Mouse (Mus musculus) ovary, postnatal 14 days (tissue): Measurements from ENCODE around the gene Scgb1b20.
"Not testable (repeated sequence)": the region's sequence is repeated elsewhere in the genome, so short reads cannot be mapped to it uniquely, and the experiment has no call there.

Experiments used
- DNase-seq: peaks from one replicate; pipeline ENCODE4 v3.0.0; 2022; ENCODE audit warnings: low spot score

Scgb1b20 gene

DNA sequence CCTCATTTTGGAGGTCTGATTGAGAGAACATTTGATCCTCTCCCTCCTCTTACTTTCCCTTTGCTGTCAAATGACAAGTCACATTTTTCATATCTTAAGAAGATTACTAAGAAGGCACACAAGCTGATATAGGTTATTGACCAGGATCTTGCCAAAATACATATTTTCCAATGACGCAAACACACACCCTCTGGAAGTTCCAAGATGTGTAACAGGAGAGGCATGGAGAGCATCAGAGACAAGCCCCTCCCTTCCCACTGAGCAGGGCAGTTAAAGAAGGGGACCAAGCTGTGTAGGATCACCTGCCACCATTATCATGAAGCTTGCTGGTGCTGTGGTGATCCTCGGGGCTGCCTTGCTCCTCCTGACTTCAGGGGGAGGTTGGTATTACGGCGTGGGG is at the start of gene Scgb1b20:
Scgb1b20 (plus strand) TSS at position 301 of the 400 bp plus-strand sequence.
- DNase-seq: not testable (repeated sequence)

DNA sequence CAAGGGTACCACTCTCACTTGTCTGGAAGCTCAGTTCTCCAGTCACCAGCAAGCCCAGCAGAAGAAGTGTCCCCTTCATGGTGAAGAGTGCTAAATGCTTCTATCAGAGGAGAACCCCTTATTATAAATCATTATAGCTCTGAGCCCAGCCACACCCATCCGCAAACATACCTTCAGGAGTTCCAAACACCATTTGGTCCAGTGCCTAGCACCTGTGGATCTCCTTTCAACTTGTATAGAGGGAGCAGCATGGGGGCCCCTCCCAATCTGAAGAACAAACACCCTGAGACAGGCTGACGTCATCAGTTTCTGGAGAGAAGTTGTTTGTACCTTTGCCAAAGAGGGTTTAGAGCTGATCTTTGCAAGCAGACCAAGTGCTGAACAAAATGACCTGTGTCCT is 6.8 kb upstream of the Scgb1b20 start, which contains the start of gene Scgb2b20:
Scgb2b20 (minus strand) TSS at position 101 of the 400 bp plus-strand sequence.
- DNase-seq: not testable (repeated sequence)

DNA sequence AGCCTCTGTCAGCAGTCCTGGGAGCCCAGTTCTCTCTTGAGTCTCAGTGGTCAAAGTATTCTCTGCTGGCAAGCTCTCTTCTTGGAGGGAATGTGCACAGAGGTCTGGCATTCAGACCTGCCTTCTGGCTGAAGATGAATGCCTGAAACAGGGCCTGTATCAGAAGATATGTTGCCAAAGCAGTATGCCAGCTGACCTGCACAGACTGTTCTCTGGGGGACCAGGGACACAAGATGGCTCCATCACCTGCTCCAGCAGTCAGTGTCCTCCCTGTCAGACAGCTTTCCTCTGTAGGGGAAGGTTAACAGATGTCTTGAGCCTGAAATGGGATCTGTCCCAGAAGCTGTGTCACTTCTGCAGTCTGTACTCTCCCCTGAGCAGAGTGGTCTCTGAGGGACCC is 26.7 kb downstream of the Scgb1b20 start:
- not testable (repeated sequence) for DNase-seq

DNA sequence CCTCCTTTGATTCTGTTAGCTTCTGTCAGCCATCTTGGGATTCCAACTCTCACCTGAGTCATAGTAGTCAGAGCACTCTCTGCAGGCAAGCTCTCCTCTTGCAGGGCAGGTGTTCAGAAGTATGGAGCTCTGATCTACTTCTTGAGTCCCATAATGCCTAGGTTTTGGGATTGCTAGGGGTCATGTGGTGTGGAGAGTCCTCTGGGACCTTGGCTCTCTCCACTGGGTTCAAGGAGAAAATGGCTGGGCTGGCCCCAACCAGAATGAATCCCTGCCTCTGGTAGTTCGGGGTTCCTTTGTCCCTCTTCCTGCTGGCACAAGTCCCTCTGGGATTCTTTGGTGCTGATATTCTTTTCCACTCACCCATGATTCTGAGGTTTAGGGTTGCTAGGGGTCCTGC is 28.6 kb downstream of the Scgb1b20 start:
- DNase-seq: no peak

DNA sequence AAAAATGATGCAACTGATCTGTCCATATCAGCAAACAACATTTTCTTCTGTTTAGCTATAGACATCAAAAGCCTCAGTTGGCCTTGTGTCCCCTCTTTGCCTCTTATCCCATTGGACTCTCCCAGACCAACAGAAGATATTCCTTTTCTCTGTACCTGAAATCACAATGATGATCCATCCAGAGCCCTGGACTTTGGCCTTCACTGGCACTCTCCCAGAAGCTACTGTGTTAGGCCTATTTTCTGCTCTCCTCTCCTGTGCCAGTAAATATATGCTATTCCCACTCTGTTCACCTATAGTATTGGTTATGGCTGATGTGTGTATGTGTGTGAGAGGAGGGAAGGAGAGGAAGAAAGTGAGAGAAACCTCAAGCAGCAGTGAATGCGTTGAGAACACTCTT is 36.6 kb downstream of the Scgb1b20 start:
- not testable (repeated sequence) for DNase-seq
